Mouse (Mus musculus): ENCODE results near the gene Nin.

DNA sequence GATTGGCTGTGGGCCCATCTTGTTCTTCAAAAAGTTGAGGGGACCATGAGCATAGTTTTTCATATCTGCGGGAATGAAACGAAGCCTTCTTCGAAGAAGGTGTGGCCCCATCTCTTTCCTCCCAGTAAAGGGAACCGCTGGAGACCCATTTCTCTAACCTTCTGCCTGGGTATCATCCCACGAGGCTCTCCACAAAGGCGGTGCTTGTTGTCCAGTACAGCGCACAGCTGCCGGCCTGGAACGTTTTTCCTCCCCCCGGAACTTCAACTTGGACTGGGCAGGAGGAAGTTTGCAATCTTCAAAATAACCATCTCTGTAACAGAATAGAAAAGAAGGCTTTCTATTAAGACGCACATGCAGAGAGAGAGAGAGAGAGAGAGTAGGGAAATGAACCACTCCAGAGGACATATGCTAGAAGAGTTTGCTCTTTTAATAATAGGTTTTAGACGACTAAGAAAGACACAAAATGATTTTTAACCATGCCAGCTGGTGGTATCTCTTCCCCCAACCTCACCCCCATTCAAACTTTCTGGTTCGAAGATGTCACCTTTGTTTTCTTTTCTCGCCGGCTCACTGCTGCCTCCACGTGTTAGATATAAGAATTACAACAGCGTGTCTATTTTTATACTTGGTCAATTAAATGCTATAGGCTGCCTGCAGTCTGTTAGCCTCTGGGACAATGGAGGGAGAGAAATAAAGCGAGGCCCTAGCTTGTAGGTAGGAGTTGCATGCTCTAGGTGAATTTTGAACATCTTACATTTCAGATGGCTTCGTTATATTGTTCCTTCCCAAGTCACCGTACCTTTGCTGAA is 31.3 kb upstream of the Nin start:
- TF ChIP-seq POLR2A (IDR thresholded peaks at IDR 0.05; ENCODE audit: control insufficient read depth, low read depth, low read length) (no peak), CTCF (IDR thresholded peaks at IDR 0.05; ENCODE audit: control insufficient read depth, insufficient read depth, insufficient replicate concordance, low read depth, low read length) (no peak)
